Mouse (Mus musculus) hindbrain, embryonic 14.5 days (tissue): ENCODE measurements around the gene Pip4k2b. TPM values are rescaled to one million over a fixed set of nuclear protein-coding genes. Genes with fewer than 3 reads are reported as not detected.
"Not testable (repeated sequence)": the region's sequence is repeated elsewhere in the genome, so short reads cannot be mapped to it uniquely, and the experiment has no call there.

Experiments
- ATAC-seq: fragments of 200-750 bp; cut with Nextera tagmentation; 2 replicates; pipeline ENCODE4 v1.8.0; 2017; ENCODE audit warnings: moderate number of reproducible peaks, mild to moderate bottlenecking, moderate TSS enrichment, moderate library complexity; ENCODE audit not compliant: low FRiP score
- DNase-seq: peaks from one replicate; pipeline ENCODE4 v3.0.0-alpha.2; 2015; ENCODE audit warnings: low spot score
- H3K27ac ChIP-seq: fragments of 300-500 bp; sonication (generic); 2 replicates; pipeline ENCODE4 v1.5.1; 2014; ENCODE audit warnings: mild to moderate bottlenecking, moderate library complexity
- H3K27me3 ChIP-seq: fragments of 300-500 bp; sonication (generic); 2 replicates; pipeline ENCODE4 v1.6.1; 2014; ENCODE audit warnings: mild to moderate bottlenecking, low read length, mixed read lengths; ENCODE audit not compliant: control insufficient read depth, insufficient read depth
- H3K36me3 ChIP-seq: fragments of 300-500 bp; sonication (generic); replicated peaks from 2 replicates; pipeline ENCODE4 v1.6.1; 2014; ENCODE audit not compliant: control insufficient read depth, insufficient read depth
- H3K4me1 ChIP-seq: fragments of 300-500 bp; sonication (generic); replicated peaks from 2 replicates; pipeline ENCODE4 v1.6.1; 2014; ENCODE audit warnings: antibody characterized with exemption, low read length, mixed read lengths; ENCODE audit not compliant: control insufficient read depth, insufficient read depth
- H3K4me2 ChIP-seq: fragments of 300-500 bp; sonication (generic); replicated peaks from 2 replicates; pipeline ENCODE4 v1.6.1; 2014; ENCODE audit warnings: mild to moderate bottlenecking, moderate library complexity
- H3K4me3 ChIP-seq: fragments of 300-500 bp; sonication (generic); replicated peaks from 2 replicates; pipeline ENCODE4 v1.5.1; 2014; ENCODE audit warnings: mild to moderate bottlenecking, low read length
- H3K9ac ChIP-seq: fragments of 300-500 bp; sonication (generic); 2 replicates; pipeline ENCODE4 v1.6.1; 2014
- H3K9me3 ChIP-seq: fragments of 300-500 bp; sonication (generic); 2 replicates; pipeline ENCODE4 v1.6.1; 2016; ENCODE audit warnings: low read length; ENCODE audit not compliant: control insufficient read depth
- WGBS: fragments of 180-500 bp; shearing (Covaris S2); extraction: QIAGEN DNeasy Blood & Tissue Kit; methylation state at CpG from one replicate; pipeline ENCODE4 v1.1.7; 2014; 5-methylcytosine and 5-hydroxymethylcytosine counted together
- polyA plus RNA-seq: library from polyadenylated mRNA; unstranded; fragments of >200 nt; fragmentation: Nextera tagmentation; extraction: Ambion mirVana; gene quantifications from 2 replicates; pipeline ENCODE4 v1.2.1, GENCODE M21; 2014

Pip4k2b gene
- polyA plus RNA-seq, 1 experiment from 2014 or later = 5.2 TPM

- Histone ChIP-seq H3K27ac (peak overlapping the region; percentile 97; the same call in 1 of the 2 replicates), H3K4me3 (peak overlapping the region; percentile 83), H3K4me2 (peak overlapping the region; percentile 78), H3K4me1 (peaks cover 32% of the 10 kb centered on the region), H3K36me3 (peaks cover 27% of the 10 kb centered on the region), H3K9me3 (no peaks in the 10 kb centered on the region), H3K9ac (peak overlapping the region; percentile 75), H3K27me3 (no peaks in the 10 kb centered on the region)
- WGBS = 31% methylated on average over 9 of the region's 9 CpGs
- ATAC-seq = no peak
- no peak for DNase-seq
These were observed 1.1 kb downstream of the Pip4k2b start for GRCm38 (mm10) chr11:97743423-97743822.

GRCm38 (mm10) chr11:97742591-97742990 lies 1.9 kb downstream of the Pip4k2b start:
- Histone ChIP-seq H3K27me3 (no peaks in the 10 kb centered on the region), H3K36me3 (peaks cover 19% of the 10 kb centered on the region), H3K9me3 (no peaks in the 10 kb centered on the region), H3K9ac (peak overlapping the region; percentile 75; the same call in 1 of the 2 replicates), H3K4me2 (peak overlapping the region; percentile 78), H3K4me3 (peak overlapping the region; percentile 83), H3K4me1 (peaks cover 32% of the 10 kb centered on the region), H3K27ac (no peak overlapping the region)
- ATAC-seq (no peak), DNase-seq (no peak)
- WGBS = 73% methylated on average over 9 of the region's 9 CpGs

GRCm38 (mm10) chr11:97742157-97742556 lies 2.3 kb downstream of the Pip4k2b start:
- no peaks in the 10 kb centered on the region for H3K9me3 ChIP-seq
- H3K36me3 ChIP-seq = peaks cover 14% of the 10 kb centered on the region
- H3K27me3 ChIP-seq = no peaks in the 10 kb centered on the region
- H3K27ac ChIP-seq = no peak overlapping the region
- H3K4me2 ChIP-seq = peak overlapping the region; percentile 78
- WGBS = 95% methylated on average over 5 of the region's 5 CpGs
- no peak for DNase-seq
- 0 out of 2 replicates have a peak overlapping the region, but pooled peaks have one; percentile 75 for H3K9ac ChIP-seq
- ATAC-seq = no peak
- H3K4me3 ChIP-seq = peak overlapping the region; percentile 83
- peaks cover 32% of the 10 kb centered on the region for H3K4me1 ChIP-seq

GRCm38 (mm10) chr11:97740190-97740589 lies 4.3 kb downstream of the Pip4k2b start:
- Histone ChIP-seq H3K27me3 (no peaks in the 10 kb centered on the region), H3K4me1 (peaks cover 32% of the 10 kb centered on the region), H3K4me2 (no peak overlapping the region), H3K27ac (0 out of 2 replicates have a peak overlapping the region, but pooled peaks have one; percentile 14), H3K36me3 (no peaks in the 10 kb centered on the region), H3K9me3 (no peaks in the 10 kb centered on the region), H3K4me3 (no peak overlapping the region), H3K9ac (no peak overlapping the region)
- DNase-seq = no peak
- WGBS = 45% methylated on average over 7 of the region's 7 CpGs
- no peak for ATAC-seq

GRCm38 (mm10) chr11:97739155-97739554 lies 5.3 kb downstream of the Pip4k2b start:
- H3K27me3 ChIP-seq = no peaks in the 10 kb centered on the region
- H3K9me3 ChIP-seq = no peaks in the 10 kb centered on the region
- no peak overlapping the region for H3K4me3 ChIP-seq
- no peak overlapping the region for H3K9ac ChIP-seq
- H3K4me1 ChIP-seq = peaks cover 32% of the 10 kb centered on the region
- H3K36me3 ChIP-seq = no peaks in the 10 kb centered on the region
- no peak overlapping the region for H3K4me2 ChIP-seq
- DNase-seq (no peak), ATAC-seq (no peak)
- WGBS = 91% methylated on average over 3 of the region's 3 CpGs
- H3K27ac ChIP-seq = no peak overlapping the region

- Histone ChIP-seq H3K4me2 (no peak overlapping the region), H3K9me3 (no peaks in the 10 kb centered on the region), H3K36me3 (no peaks in the 10 kb centered on the region), H3K27ac (no peak overlapping the region), H3K4me1 (peaks cover 31% of the 10 kb centered on the region), H3K9ac (no peak overlapping the region), H3K4me3 (no peak overlapping the region), H3K27me3 (no peaks in the 10 kb centered on the region)
- ATAC-seq = no peak
- DNase-seq = no peak
- whole genome bisulfite sequencing = 66% methylated on average over 6 of the region's 6 CpGs
These were observed 5.8 kb downstream of the Pip4k2b start for GRCm38 (mm10) chr11:97738703-97739102.

GRCm38 (mm10) chr11:97737600-97737999 lies 6.9 kb downstream of the Pip4k2b start:
- 61% methylated on average over 4 of the region's 4 CpGs for WGBS
- Histone ChIP-seq H3K4me1 (peaks cover 20% of the 10 kb centered on the region), H3K27ac (no peak overlapping the region), H3K36me3 (no peaks in the 10 kb centered on the region; the same call in 1 of the 2 replicates), H3K4me3 (no peak overlapping the region), H3K9me3 (no peaks in the 10 kb centered on the region), H3K27me3 (no peaks in the 10 kb centered on the region), H3K4me2 (no peak overlapping the region), H3K9ac (no peak overlapping the region)
- ATAC-seq (no peak), DNase-seq (no peak)

- H3K9me3 ChIP-seq = no peaks in the 10 kb centered on the region
- H3K36me3 ChIP-seq = peaks cover 7% of the 10 kb centered on the region
- DNase-seq (no peak), ATAC-seq (no peak)
- no peak overlapping the region for H3K27ac ChIP-seq
- H3K9ac ChIP-seq = no peak overlapping the region
- no peak overlapping the region for H3K4me3 ChIP-seq
- peaks cover 12% of the 10 kb centered on the region; the same call in 1 of the 2 replicates for H3K4me1 ChIP-seq
- 94% methylated on average over 5 of the region's 5 CpGs for WGBS
- H3K27me3 ChIP-seq = no peaks in the 10 kb centered on the region
- H3K4me2 ChIP-seq = no peak overlapping the region
These were observed 7.9 kb downstream of the Pip4k2b start for GRCm38 (mm10) chr11:97736645-97737044.

GRCm38 (mm10) chr11:97734810-97735209 lies 9.7 kb downstream of the Pip4k2b start:
- H3K4me2 ChIP-seq, ATAC-seq, H3K9ac ChIP-seq, H3K4me3 ChIP-seq, H3K27me3 ChIP-seq, DNase-seq, H3K9me3 ChIP-seq, H3K27ac ChIP-seq, H3K4me1 ChIP-seq: not testable (repeated sequence)
- WGBS = 89% methylated on average over 5 of the region's 5 CpGs
- H3K36me3 ChIP-seq = peaks cover 23% of the 10 kb centered on the region

- Histone ChIP-seq H3K27me3 (no peaks in the 10 kb centered on the region), H3K4me1 (no peaks in the 10 kb centered on the region), H3K36me3 (peaks cover 34% of the 10 kb centered on the region), H3K9me3 (no peaks in the 10 kb centered on the region), H3K4me3 (no peak overlapping the region), H3K9ac (no peak overlapping the region), H3K4me2 (no peak overlapping the region), H3K27ac (no peak overlapping the region)
- 58% methylated on average over 10 of the region's 10 CpGs for WGBS
- DNase-seq = no peak
- ATAC-seq = no peak
These were observed 10.8 kb downstream of the Pip4k2b start for GRCm38 (mm10) chr11:97733689-97734088.
